Mouse (Mus musculus) left cerebral cortex, adult 11 months (tissue): Measurements from ENCODE around the gene Cldn19.

ENCODE experiments used
- DNase-seq: peaks from one replicate; pipeline ENCODE4 v3.0.0; 2022; ENCODE audit warnings: low spot score

Cldn19 gene

DNA sequence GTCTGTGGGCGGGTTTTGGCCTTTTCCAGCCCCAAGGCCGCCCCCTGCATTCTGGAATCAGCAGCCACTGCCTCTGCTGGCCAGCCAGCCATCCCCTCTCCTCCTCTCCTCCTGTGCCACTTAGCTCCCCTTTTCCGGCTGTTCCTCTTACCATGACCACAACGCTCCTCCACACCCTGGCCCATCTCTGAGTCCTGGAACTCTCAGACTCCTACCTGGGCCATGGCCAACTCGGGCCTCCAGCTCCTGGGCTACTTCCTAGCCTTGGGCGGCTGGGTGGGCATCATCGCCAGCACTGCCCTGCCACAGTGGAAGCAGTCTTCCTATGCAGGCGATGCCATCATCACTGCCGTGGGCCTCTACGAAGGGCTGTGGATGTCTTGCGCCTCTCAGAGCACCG is at the start of gene Cldn19:
Gene Cldn19 (plus strand): TSS at position 64 of the 400 bp plus-strand sequence.
- DNase-seq: no peak

GRCm38 (mm10) chr4:119216667-119217066 is 38.5 kb upstream of the Cldn19 start:
- DNase-seq: no peak

- DNase-seq: no peak
These were observed 37.0 kb upstream of the Cldn19 start, which contains the start of gene Tmem269 for GRCm38 (mm10) chr4:119218169-119218568. Gene Tmem269 (minus strand): TSS chr4:119218217.

DNA sequence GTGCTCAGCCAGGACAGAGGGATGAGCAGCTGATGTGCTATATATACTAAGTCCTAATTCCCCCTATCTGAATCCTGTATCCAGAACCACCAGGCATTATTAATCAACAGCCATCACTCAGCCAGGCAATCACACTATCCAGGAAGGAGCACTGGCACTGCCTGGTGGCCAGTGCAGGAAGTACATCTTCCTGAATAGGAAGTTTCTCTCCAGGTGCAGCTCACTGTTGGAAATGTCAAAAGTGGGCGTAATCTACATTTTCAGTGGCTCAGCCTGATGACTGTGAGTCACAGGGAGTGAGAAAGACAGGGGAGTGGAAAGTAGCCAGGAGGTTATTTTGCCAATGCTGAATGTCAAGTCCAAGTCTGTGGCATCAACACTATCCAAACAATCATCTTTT is 31.5 kb upstream of the Cldn19 start:
- no peak for DNase-seq

DNA sequence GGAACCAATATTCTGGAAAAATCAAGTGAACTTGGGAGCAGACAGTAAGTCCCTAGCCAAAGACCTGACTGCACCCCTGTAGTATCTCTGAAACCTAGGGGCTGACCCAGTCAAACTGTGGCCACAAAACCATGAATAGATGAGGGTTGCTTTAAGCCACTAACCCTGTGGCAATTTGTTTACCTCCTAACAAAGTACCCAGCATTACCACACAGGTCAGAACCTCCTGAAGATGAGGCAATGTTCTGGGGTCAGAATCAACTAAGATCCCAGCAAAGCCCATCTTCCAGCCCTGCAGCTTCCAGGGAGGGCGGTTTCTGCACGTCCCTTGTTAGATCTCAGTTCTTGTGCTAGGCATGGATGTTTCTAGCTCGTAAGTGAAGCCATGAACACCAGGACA is 30.7 kb upstream of the Cldn19 start:
- no peak for DNase-seq

DNA sequence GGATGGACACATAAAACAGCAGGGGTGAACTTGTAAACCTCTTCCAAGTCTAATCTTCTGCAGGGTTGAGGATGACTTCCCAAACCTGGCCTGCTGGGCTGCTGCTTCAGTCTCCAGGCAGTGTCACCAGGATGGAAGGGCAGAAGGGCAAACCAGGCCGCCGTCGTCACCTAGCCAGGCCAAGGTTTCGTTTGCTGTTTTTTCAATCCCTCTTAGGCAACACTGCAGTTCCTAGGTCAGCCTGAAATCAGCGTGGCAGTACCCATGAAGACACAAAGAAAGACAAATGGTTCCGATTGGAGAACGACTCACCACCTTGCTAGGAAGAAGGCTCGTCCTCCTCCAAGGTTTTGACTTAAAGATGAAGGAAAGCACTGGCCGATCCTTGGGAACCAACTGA is 29.5 kb upstream of the Cldn19 start:
- DNase-seq: no peak

DNA sequence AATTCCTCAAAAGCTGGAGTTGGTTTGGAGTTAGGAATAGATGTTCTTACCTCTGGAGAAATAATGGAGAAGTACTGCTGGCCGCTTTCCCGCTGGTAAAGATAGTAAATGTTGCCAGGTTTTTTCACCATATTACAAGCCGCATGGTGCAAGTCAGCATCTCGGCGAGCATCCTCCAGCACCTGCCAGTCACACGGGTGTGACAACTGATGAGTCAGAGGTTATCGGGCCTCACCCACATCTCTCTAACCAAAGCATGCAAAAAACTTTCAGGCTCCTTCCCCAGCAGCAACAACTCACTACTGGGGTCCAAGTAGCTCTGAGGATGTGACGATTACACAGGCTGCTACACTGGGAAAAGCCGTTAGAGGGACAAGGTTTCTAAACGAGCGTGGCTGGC is 28.5 kb upstream of the Cldn19 start:
- no peak for DNase-seq

DNA sequence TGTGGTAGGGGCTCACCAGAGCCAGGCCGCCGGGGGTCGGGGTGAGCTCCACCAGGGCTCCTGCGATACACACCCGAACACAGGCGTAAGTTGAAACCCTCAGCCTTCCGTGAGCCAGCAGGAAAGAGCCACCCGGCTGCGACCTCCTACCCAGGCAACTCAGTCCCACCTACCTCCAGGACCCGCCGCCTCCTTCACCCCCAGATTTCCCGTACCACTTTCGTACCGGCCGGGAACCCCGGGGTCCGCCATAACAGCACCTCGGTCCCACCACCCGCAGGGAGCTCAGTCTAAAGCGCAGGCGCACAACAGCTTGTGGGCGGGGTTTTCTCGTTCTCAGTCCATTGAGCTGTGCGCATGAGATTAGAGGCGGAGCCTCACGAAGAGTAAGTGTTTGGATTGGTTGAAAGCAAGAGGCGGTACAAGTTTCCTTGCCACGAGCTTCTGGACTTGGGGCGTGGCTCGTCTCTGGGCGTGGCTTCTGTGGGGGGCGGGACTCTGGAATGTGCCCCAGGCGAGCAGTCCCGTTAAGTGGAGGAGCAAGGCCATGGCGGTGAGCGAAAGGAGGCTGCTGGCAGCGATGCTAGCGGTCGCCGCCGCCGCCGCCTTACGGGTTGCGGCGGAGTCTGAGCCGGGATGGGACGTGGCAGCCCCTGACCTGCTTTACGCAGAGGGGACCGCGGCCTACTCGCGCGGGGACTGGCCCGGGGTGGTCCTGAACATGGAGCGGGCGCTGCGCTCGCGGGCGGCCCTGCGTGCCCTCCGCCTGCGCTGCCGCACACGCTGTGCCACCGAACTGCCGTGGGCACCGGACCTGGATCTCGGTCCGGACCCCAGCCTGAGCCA is 22.6 kb upstream of the Cldn19 start, which contains the start of the genes AU022252 and P3h1:
Gene AU022252 (minus strand): TSS at position 303 of the 846 bp plus-strand sequence.
Gene P3h1 (plus strand): TSS at position 506 of the 846 bp plus-strand sequence.
- DNase-seq: peak; percentile 99

DNA sequence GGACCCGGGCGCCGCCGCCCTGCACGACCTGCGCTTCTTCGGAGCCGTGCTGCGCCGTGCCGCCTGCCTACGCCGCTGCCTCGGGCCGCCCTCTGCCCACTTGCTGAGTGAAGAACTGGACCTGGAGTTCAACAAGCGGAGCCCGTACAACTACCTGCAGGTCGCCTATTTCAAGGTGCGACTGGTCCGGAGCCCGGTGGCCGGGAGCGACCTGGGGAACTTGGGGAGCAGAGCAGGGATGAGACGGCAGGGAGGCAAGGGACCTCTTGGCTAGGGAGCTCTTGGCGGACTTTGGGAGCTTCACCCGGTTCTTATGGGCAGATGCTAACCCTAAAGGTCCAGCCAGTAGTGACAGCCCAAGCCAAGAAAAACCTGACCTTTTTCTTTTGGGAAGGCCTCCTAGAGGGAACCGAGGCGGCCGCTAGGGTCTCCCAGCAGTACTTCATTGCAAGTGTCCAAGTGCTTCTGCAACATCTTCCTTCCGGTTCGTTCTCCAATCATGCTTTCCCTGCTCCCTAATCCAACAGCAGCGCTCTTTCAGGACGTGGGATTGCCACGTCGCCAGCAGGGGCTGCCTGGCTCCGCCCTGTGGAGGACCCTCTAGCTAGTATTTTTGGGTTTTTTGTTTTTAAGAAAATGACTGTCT is 21.8 kb upstream of the Cldn19 start:
- DNase-seq: no peak

- no peak for DNase-seq
These were observed 20.9 kb upstream of the Cldn19 start for GRCm38 (mm10) chr4:119234348-119234747.

DNA sequence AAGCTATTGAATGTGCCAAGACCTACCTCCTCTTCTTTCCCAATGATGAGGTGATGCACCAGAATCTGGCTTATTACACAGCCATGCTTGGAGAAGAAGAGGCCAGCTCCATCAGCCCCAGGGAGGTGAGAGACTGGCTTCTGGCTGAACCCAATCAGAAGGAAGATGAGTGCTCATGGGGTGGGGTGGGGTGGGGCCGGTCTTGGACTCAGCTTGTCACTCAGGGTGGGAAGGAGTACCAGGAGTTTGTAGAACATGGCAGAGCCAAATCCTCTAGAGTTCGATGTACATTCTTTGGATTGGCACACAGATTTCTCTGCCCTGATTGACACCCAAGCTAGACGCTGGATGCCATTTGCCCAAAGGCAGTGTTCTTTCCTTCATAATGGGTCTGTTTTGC is 16.6 kb upstream of the Cldn19 start:
- no peak for DNase-seq

GRCm38 (mm10) chr4:119239181-119239682 is 16.0 kb upstream of the Cldn19 start:
- no peak for DNase-seq

- DNase-seq: no peak
These were observed 13.6 kb upstream of the Cldn19 start for GRCm38 (mm10) chr4:119241664-119242063.

DNA sequence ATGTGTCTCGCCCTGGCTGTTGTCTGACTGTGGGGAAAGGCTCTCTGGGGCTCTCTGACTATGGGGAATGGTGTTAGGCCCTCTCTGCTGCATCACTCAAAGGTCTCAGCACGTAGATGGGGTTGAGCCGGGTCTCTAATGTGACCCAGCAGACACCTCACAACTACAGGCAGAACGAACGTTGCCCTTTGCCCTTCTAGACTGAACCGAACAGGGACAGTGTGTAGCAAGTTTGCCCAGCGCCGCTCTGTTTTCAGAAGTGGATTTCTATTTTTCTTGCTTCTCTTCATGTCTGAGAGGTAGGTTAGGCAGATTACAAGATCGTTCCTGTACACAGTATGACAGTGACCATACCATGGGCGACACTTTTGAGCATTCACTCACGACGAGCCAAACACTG is 12.6 kb upstream of the Cldn19 start:
- no peak for DNase-seq

DNA sequence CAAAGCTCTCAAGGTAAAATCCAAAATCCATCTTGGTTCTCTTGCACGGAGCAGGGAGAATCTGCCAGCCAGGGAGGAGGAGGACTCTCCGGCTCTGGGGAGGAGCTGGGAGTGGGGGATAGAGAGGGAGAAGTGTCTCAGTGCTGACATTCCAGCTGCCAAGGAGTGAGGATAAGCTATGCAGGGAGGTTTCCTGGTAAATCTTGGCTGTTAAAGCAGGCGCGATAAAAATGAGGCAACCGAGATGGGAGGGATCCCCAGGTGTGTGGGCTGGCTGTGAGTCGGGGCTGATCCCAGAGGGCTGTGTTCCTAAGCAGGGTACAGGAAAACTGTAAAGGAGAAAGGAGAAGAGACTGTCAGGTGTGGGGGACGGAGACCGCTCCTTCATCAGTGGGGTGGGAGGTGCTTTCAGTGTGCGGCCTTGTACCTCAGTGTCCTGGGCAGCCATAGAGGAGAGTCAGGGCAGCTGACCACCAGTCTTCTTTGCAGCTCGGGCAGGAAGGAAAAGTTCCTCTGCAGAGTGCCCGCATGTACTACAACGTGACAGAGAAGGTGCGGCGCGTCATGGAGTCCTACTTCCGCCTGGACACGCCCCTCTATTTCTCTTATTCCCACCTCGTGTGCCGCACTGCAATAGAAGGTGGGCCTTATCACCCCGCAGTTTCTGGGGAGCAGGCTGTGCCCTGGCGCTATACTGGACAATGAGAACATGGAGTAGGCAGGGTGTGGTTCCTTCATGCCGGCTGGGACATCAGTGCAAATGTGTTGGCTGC is 10.6 kb upstream of the Cldn19 start:
- peak; percentile 70 for DNase-seq

GRCm38 (mm10) chr4:119245556-119245955 is 9.7 kb upstream of the Cldn19 start:
- no peak for DNase-seq

- no peak for DNase-seq
These were observed 9.3 kb upstream of the Cldn19 start for GRCm38 (mm10) chr4:119245961-119246360.

- no peak for DNase-seq
These were observed 8.5 kb upstream of the Cldn19 start for GRCm38 (mm10) chr4:119246688-119247225.

DNA sequence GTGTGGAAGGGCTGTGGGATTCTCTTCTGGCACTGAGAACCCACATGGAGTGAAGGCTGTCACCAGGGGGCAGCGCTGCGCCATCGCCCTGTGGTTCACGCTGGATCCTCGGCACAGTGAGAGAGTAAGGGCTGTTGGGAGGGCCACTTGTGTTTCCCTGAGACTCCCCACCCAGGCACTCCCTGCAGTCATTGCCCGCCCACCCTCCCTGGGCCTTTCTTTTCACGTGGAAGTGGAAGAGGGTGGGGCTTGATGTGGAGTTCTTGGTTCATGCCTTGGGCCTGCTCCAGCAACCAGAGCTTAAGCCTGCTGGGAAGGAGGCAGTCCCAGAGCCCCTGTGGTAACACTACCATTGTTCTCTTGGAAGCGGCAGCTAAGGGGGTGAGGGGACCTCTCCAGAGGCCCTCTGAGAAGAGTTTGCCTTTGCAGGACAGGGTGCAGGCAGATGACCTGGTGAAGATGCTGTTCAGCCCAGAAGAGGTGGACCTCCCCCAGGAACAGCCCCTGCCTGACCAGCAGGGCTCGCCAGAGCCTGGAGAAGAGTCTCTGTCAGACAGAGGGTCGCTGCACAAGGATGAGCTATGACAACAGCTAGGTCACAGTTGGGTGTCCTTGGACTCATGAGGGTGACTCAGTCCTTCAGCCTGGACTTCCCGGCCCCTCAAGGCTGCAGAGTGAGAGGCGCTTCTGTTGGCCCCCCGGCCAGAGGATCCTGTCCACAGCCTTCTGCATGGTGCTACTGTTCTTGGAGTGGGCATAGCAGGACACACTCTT is 7.6 kb upstream of the Cldn19 start:
- DNase-seq: no peak

GRCm38 (mm10) chr4:119248407-119248965 is 6.7 kb upstream of the Cldn19 start:
- no peak for DNase-seq
